Mouse (Mus musculus): Measurements from ENCODE around the gene Cdkn2c. TPM values are rescaled to one million over a fixed set of nuclear protein-coding genes. Genes with fewer than 3 reads are reported as not detected.

Cdkn2c gene
- total and polyA plus RNA-seq, 3 experiments = 7.1 to 16.1 (median 14.1) TPM

- Histone ChIP-seq H3K9ac (ENCODE audit: insufficient read depth, low read depth) (peak within 1 kb of the TSS; percentile 82), H3K79me2 (replicated peaks; ENCODE audit: control insufficient read depth, extremely low read depth, insufficient read depth, poor library complexity, severe bottlenecking) (peaks cover 21% of the 10 kb centered on the region), H3K27ac (ENCODE audit: insufficient read depth, low read depth) (peak within 1 kb of the TSS; percentile 65), H3K9me3 (replicated peaks; ENCODE audit: low read length) (no peaks in the 10 kb centered on the region), H3K4me2 (ENCODE audit: insufficient read depth, low read depth, poor library complexity, severe bottlenecking) (peak within 1 kb of the TSS; percentile 80), H3K4me3 (replicated peaks in 1 of 3; ENCODE audit: low read depth in 2 of 3, low read length in 2 of 3, poor library complexity in 1 of 3) (peak within 1 kb of the TSS; percentile 68 to 92 (median 86)), H3K27me3 (replicated peaks) (no peaks in the 10 kb centered on the region), H3K36me3 (replicated peaks in 1 of 2; ENCODE audit: control insufficient read depth in 1 of 2, insufficient read depth in 1 of 2, low read length in 1 of 2) (peaks cover 0 to 5% of the 10 kb centered on the region in 2 experiments), H3K4me1 (ENCODE audit: control insufficient read depth in 1 of 2, insufficient read depth in 2 of 2) (peaks cover 0 to 26% of the 10 kb centered on the region in 2 experiments; a peak in 2 of 4 replicates)
- peak; percentile 96 for DNase-seq (ENCODE audit: extremely low read depth)
- dilution Hi-C loops (cut with MboI; ENCODE audit: extremely low pct_ligation_motif_present, extremely low pct_unique_long_range_greater_than_20kb, low sequenced_read_pairs) = no loop called here
- in situ Hi-C loops (cut with MboI; ENCODE audit: low pct_ligation_motif_present, low pct_unique_long_range_greater_than_20kb, low sequenced_read_pairs) = no loop called here
- peak; percentile 80; the same call in 1 of the 2 replicates for TF ChIP-seq MEF2A (IDR thresholded peaks at IDR 0.05; ENCODE audit: borderline replicate concordance, low read depth, low read length)
- TF ChIP-seq NRF1 (IDR thresholded peaks at IDR 0.05; ENCODE audit: low read depth, low read length) = peak; percentile 55
- no peak for TF ChIP-seq SMC3 (IDR thresholded peaks at IDR 0.05; ENCODE audit: low read depth, low read length)
- no peak for TF ChIP-seq CHD1 (IDR thresholded peaks at IDR 0.05; ENCODE audit: low read depth, low read length)
- TF ChIP-seq JUND (conservative IDR thresholded peaks at IDR 0.05; ENCODE audit: low read depth, low read length) = no peak
- peak; percentile 82; the same call in 1 of the 2 replicates for TF ChIP-seq E2F4 (IDR thresholded peaks at IDR 0.05; ENCODE audit: insufficient replicate concordance, low read depth, low read length)
- no peak for TF ChIP-seq RAD21 (IDR thresholded peaks at IDR 0.05; ENCODE audit: low read depth, low read length)
- no peak for TF ChIP-seq ZKSCAN1 (IDR thresholded peaks at IDR 0.05; ENCODE audit: borderline replicate concordance, low read depth, low read length)
- peak; percentile 85 for TF ChIP-seq POLR2A (IDR thresholded peaks at IDR 0.05; ENCODE audit: low read depth, low read length)
- no peak for TF ChIP-seq PAX5 (IDR thresholded peaks at IDR 0.05; ENCODE audit: low read length)
- peak; percentile 97 for TF ChIP-seq BHLHE40 (IDR thresholded peaks at IDR 0.05; ENCODE audit: low read depth, low read length)
- no peak for TF ChIP-seq ZC3H11A (IDR thresholded peaks at IDR 0.05; ENCODE audit: low read depth, low read length)
- peak; percentile 94 for TF ChIP-seq MXI1 (IDR thresholded peaks at IDR 0.05; ENCODE audit: low read depth, low read length)
- peak; percentile 96 for TF ChIP-seq SIN3A (IDR thresholded peaks at IDR 0.05; ENCODE audit: low read length)
- TF ChIP-seq ELF1 (IDR thresholded peaks at IDR 0.05; ENCODE audit: low read depth, low read length) = peak; percentile 89
- 0 out of 2 replicates have a peak, but pooled peaks have one; percentile 9 for TF ChIP-seq JUN (IDR thresholded peaks at IDR 0.05; ENCODE audit: insufficient read depth, low read depth, low read length)
- TF ChIP-seq TCF12 (IDR thresholded peaks at IDR 0.05; ENCODE audit: low read depth, low read length) = peak; percentile 92
- TF ChIP-seq ZMIZ1 (IDR thresholded peaks at IDR 0.05; ENCODE audit: low read depth, low read length) = peak; percentile 91
- TF ChIP-seq MAX (IDR thresholded peaks at IDR 0.05; ENCODE audit: low read length) = peak; percentile 97
- 0 out of 2 replicates have a peak, but pooled peaks have one; percentile 17 for TF ChIP-seq ZNF384 (IDR thresholded peaks at IDR 0.05; ENCODE audit: low read depth, low read length)
- peak; percentile 94; the same call in 1 of the 2 replicates for TF ChIP-seq KAT2A (IDR thresholded peaks at IDR 0.05; ENCODE audit: insufficient replicate concordance, low read length)
- TF ChIP-seq TBP (conservative IDR thresholded peaks at IDR 0.05; ENCODE audit: low read depth, low read length) = 0 out of 2 replicates have a peak, but pooled peaks have one; percentile 49
- peak; percentile 98 for TF ChIP-seq MAZ (IDR thresholded peaks at IDR 0.05; ENCODE audit: low read depth, low read length)
- TF ChIP-seq GABPA (IDR thresholded peaks at IDR 0.05; ENCODE audit: insufficient replicate concordance, low read depth, low read length) = peak; percentile 52; the same call in 1 of the 2 replicates
- TF ChIP-seq EP300 (IDR thresholded peaks at IDR 0.05; ENCODE audit: low read length) = peak; percentile 45; the same call in 1 of the 2 replicates
- peak; percentile 77 for TF ChIP-seq MYC (IDR thresholded peaks at IDR 0.05; ENCODE audit: low read depth, low read length)
- TF ChIP-seq USF2 (conservative IDR thresholded peaks at IDR 0.05; ENCODE audit: low read depth, low read length) = peak; percentile 97
- TF ChIP-seq MAFK (IDR thresholded peaks at IDR 0.05; ENCODE audit: insufficient replicate concordance, low read length) = peak; percentile 56; the same call in 1 of the 2 replicates
- TF ChIP-seq HCFC1 (IDR thresholded peaks at IDR 0.05; ENCODE audit: low read depth, low read length) = peak; percentile 96
- peak; percentile 96 for TF ChIP-seq NELFE (IDR thresholded peaks at IDR 0.05; ENCODE audit: low read depth, low read length)
- no peak; the same call in 1 of the 2 replicates for TF ChIP-seq ETS1 (conservative IDR thresholded peaks at IDR 0.05; ENCODE audit: low read depth, low read length)
- TF ChIP-seq UBTF (IDR thresholded peaks at IDR 0.05; ENCODE audit: low read depth, low read length) = peak; percentile 93
- TF ChIP-seq USF1 (IDR thresholded peaks at IDR 0.05; ENCODE audit: low read depth, low read length) = peak; percentile 100
- peak; percentile 63 for TF ChIP-seq IRF4 (IDR thresholded peaks at IDR 0.05; ENCODE audit: low read depth, low read length)
- no peak; the same call in 1 of the 2 replicates for TF ChIP-seq POLR2AphosphoS2 (IDR thresholded peaks at IDR 0.05; ENCODE audit: low read depth, low read length)
- TF ChIP-seq CTCF (conservative IDR thresholded peaks at IDR 0.05 in 1 of 2, IDR thresholded peaks at IDR 0.05 in 1 of 2; ENCODE audit: low read depth in 2 of 2, low read length in 2 of 2) = peak in 1 of 2 experiments; percentile 41; a peak in 2 of 4 replicates
These were observed 9.5 kb upstream of the Cdkn2c start, which contains the start of gene Faf1 for GRCm38 (mm10) chr4:109676218-109677215. TSS of gene Faf1 (plus strand) at chr4:109676588.
